Mouse (Mus musculus) liver, postnatal 0 days (tissue): ENCODE measurements around the gene Tspear.

Experiments
- CTCF ChIP-seq: sonication (generic); IDR thresholded peaks from 2 replicates; pipeline ENCODE4 v1.5.1; 2016; ENCODE audit warnings: antibody characterized with exemption, low read depth
- EP300 ChIP-seq: IDR thresholded peaks from 2 replicates; pipeline ENCODE4 v1.6.1; 2016; ENCODE audit warnings: antibody characterized with exemption, low read depth, mild to moderate bottlenecking

- TF ChIP-seq CTCF, result no peak
- TF ChIP-seq EP300, result no peak
These were observed 27.4 kb downstream of the Tspear start for GRCm38 (mm10) chr10:77713734-77714133.
